Mouse (Mus musculus) bone marrow macrophage, adult 2 months (primary cell): ENCODE results near the gene Nek1.

Experiments used
- CTCF ChIP-seq: IDR thresholded peaks from 2 replicates; pipeline ENCODE4 v1.5.1; 2012; ENCODE audit warnings: low read depth, mild to moderate bottlenecking, low read length, moderate library complexity
- POLR2A ChIP-seq: IDR thresholded peaks from 2 replicates; pipeline ENCODE4 v1.6.1; 2012; ENCODE audit warnings: mild to moderate bottlenecking, low read depth, low read length, borderline replicate concordance

- TF ChIP-seq POLR2A (no peak), CTCF (no peak)
Measured at GRCm38 (mm10) chr8:60965306-60965705, 27.7 kb upstream of the Nek1 start.
